Mouse (Mus musculus) left cerebral cortex, adult 2 months (tissue): ENCODE data around the gene Fam81a. TPM values are rescaled to one million over a fixed set of nuclear protein-coding genes. Genes with fewer than 3 reads are reported as not detected.

Source experiments
- DNase-seq, 2 experiments: peaks; one replicate each; pipeline ENCODE4 v3.0.0; 2021 to 2022; ENCODE audit warnings: low spot score in 2 of 2, mixed read lengths in 1 of 2; ENCODE audit errors: extremely low spot score in 1 of 2
- H3K27ac ChIP-seq: fragments of 200-600 bp; 2 replicates; pipeline ENCODE4 v1.8.1; 2022
- H3K4me3 ChIP-seq: fragments of 200-600 bp; 2 replicates; pipeline ENCODE4 v1.8.1; 2022
- CTCF ChIP-seq: fragments of 200-600 bp; IDR thresholded peaks from 2 replicates; pipeline ENCODE4 v1.8.1; 2022; ENCODE audit warnings: antibody characterized with exemption, mild to moderate bottlenecking, moderate library complexity
- intact Hi-C: fragments of 180-260 bp; cut with DNase I; formaldehyde crosslinking; loops from one replicate; pipeline ENCODE4 v1.15.1; 2025
- total RNA-seq, 2 experiments: library from RNA; stranded (reverse); gene quantifications; 2 replicates each; pipeline ENCODE4 v1.2.3; 2021

Fam81a gene
- total RNA-seq, 2 experiments from 2014 or later, result 190 to 198 TPM

- H3K27ac ChIP-seq, result no peak overlapping the region
- no peak overlapping the region for H3K4me3 ChIP-seq
- intact Hi-C loops, result no loop called here
- no peak for DNase-seq
- no peak for TF ChIP-seq CTCF
These were observed 93.5 kb downstream of the Fam81a start for GRCm38 (mm10) chr9:70048751-70049415.

DNA sequence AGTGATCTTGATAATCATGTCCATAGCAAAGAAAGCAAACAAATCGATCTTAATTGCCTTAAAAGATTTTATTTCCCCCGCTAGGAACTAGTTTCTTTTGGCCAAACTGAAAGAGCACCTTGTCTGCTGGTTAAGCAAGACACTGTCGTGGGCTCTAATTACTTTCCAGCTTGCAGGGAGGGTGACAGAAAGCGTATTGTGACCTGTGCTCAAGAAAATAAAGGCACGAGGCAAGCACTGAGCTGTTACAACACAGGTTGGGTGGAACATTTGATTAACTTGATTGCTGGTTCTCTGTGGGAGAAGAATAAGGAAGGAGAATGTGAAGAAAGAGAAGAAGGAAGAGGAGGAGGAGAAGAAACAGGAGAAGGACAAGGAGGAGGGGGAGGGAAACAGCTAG lies 94.1 kb downstream of the Fam81a start:
- intact Hi-C loops, result no loop called here
- no peak for TF ChIP-seq CTCF
- H3K4me3 ChIP-seq, result no peak overlapping the region
- no peak overlapping the region for H3K27ac ChIP-seq
- DNase-seq, result no peak

DNA sequence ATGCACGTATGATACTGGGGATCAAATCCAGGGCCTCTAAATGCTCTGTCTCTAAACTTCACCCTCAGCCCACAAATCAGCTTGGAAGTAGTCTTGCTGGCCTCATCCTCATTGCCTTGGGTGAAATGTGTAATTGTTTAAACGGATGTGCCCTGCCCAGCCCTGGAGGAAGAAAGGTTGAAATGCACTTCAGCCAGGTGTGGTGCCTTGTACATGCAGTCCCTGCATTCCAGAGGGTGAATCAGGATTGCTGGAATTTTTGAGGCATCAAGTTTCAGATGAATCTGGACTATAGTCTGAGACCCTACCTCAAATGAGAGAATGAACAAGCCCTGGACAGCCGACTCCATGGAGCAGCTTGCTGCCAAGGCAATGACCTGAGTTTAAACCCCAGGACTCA lies 94.5 kb downstream of the Fam81a start:
- no peak for DNase-seq
- intact Hi-C loops, result no loop called here
- Histone ChIP-seq H3K27ac (no peak overlapping the region), H3K4me3 (no peak overlapping the region)
- no peak for TF ChIP-seq CTCF

DNA sequence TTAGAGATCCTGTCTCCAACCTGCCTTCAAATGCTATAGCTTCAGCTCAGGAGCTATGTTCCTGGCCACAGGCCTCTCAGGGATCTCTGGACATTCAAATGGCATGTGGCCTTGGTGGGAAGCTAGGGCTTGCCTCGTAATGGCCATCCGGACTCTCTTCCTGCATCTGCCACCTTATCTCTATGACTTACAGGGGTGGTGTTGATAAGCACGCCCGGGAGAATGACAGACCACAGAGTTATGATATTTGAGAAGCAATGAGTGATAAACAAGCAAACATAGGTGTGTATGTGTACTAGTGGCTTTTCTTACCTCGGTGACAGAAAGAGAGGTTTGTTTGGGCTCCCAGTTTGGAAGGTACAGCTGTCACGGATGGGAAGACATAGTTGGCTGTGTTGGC lies 96.1 kb downstream of the Fam81a start:
- DNase-seq, result no peak
- intact Hi-C loops, result no loop called here
- H3K4me3 ChIP-seq, result no peak overlapping the region
- no peak for TF ChIP-seq CTCF
- H3K27ac ChIP-seq, result no peak overlapping the region

- TF ChIP-seq CTCF, result no peak
- DNase-seq, result no peak
- no peak overlapping the region for H3K27ac ChIP-seq
- intact Hi-C loops, result no loop called here
- H3K4me3 ChIP-seq, result no peak overlapping the region
These were observed 97.5 kb downstream of the Fam81a start for GRCm38 (mm10) chr9:70044865-70045264.

DNA sequence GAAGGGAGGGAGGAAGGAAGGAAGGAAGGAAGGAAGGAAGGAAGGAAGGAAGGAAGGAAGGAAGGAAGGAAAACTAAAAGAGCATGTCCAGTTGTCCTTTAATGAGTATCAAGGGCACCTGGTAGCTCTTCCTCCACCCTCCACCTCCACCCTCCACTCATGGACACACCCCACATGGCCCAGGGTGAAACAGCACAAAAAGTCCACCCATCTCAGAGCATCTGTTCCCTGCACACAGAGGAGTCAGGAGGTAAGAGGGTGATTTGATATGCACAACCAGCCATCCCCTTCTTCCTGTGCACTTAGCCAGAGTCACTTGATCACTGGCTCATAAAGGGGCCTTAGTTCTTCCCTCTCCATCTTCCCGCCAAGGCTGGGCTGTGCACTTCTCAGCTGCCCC lies 99.4 kb downstream of the Fam81a start:
- no peak for TF ChIP-seq CTCF
- H3K4me3 ChIP-seq, result no peak overlapping the region
- intact Hi-C loops, result no loop called here
- H3K27ac ChIP-seq, result no peak overlapping the region
- no peak for DNase-seq

DNA sequence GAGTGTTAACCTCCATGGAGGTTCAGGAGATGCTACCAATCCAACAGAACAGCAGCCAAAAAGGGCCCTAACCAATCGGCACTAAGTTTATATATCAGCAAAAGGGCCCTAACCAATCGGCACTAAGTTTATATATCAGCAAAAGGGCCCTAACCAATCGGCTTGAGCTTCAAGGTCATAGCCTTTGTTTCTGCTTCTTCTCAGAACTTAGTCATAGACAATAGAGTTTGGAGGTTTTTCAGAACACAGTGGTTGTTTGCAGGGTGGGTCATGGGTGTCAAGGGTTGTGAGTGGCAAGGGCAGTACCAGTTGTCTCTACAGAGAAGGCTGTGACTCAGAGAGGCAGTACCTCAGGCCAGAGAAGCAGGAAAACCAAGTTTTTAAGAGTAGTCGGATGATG lies 100.2 kb downstream of the Fam81a start:
- DNase-seq, result no peak
- no peak overlapping the region for H3K4me3 ChIP-seq
- intact Hi-C loops, result no loop called here
- no peak for TF ChIP-seq CTCF
- H3K27ac ChIP-seq, result no peak overlapping the region

GRCm38 (mm10) chr9:70040570-70040969 lies 101.8 kb downstream of the Fam81a start:
- DNase-seq, result no peak
- H3K27ac ChIP-seq, result no peak overlapping the region
- no peak for TF ChIP-seq CTCF
- intact Hi-C loops, result no loop called here
- H3K4me3 ChIP-seq, result no peak overlapping the region

GRCm38 (mm10) chr9:70039597-70040385 lies 102.6 kb downstream of the Fam81a start:
- TF ChIP-seq CTCF, result no peak
- DNase-seq, result no peak
- H3K4me3 ChIP-seq, result no peak overlapping the region
- H3K27ac ChIP-seq, result no peak overlapping the region
- intact Hi-C loops, result no loop called here

Other genes with a start within 250 kb of the Fam81a start
- gene Bnip2, start 153.1 kb downstream of the Fam81a start, total RNA-seq, result 10 to 100 TPM; 42.9 to 43.2 TPM
- 10 to 100 TPM; 52.5 to 58.4 TPM for gene Gtf2a2, start 130.0 kb downstream of the Fam81a start, total RNA-seq
- not detected for gene Gcnt3, start 104.5 kb downstream of the Fam81a start, total RNA-seq
- 10 to 100 TPM; 14.1 to 14.7 TPM for gene Myo1e, start 64.8 kb upstream of the Fam81a start, total RNA-seq